In genomic region chr17:83218722-83219121, GRCm38 (mm10) we compare ENCODE assay signal across 9 mouse cellular contexts. TPM values are rescaled to one million over a fixed set of nuclear protein-coding genes. Genes with fewer than 3 reads are reported as not detected.
A peak's percentile ranks its signal among the peaks of the same experiment; 100 is the strongest.
DNase-seq lines count a peak whose midpoint lies in the region; ATAC-seq and TF ChIP-seq lines count a peak whose summit lies in the region.
"Had no signal": no experiment of that assay in that cellular context is flagged by ENCODE, and none has a peak within 500 bp of the region (broad histone marks: within the 10 kb centered on the region; RNA-seq: fewer than 3 reads in every experiment).

No protein-coding gene starts in this region.

- no peaks in the 10 kb centered on the region for H3K9me3 ChIP-seq in lung, embryonic 16.5 days (ENCODE audit: control insufficient read depth, low read length)
- no peaks in the 10 kb centered on the region for H3K9me3 ChIP-seq in lung, postnatal 0 days (ENCODE audit: low read length)
- no peaks in the 10 kb centered on the region for H3K9me3 ChIP-seq in limb, embryonic 13.5 days
- H3K9me3 ChIP-seq in stomach, embryonic 14.5 days (ENCODE audit: control insufficient read depth, low read depth, low read length), result no peaks in the 10 kb centered on the region

- peak overlapping the region; percentile 33 for H3K9ac ChIP-seq in lung, embryonic 16.5 days (ENCODE audit: low read length)
- H3K9ac ChIP-seq in lung, postnatal 0 days (replicated peaks; ENCODE audit: low read depth), result no peak overlapping the region
- peak overlapping the region; percentile 25; the same call in 1 of the 2 replicates for H3K9ac ChIP-seq in limb, embryonic 13.5 days
- H3K9ac ChIP-seq in stomach, embryonic 14.5 days (replicated peaks; ENCODE audit: low read depth, low read length), result peak overlapping the region; percentile 95

- no peak for TF ChIP-seq EP300 in lung, postnatal 0 days (IDR thresholded peaks at IDR 0.05)

- no peaks in the 10 kb centered on the region for H3K27me3 ChIP-seq in lung, embryonic 16.5 days (ENCODE audit: control insufficient read depth, insufficient read depth, low read depth, low read length)
- no peaks in the 10 kb centered on the region for H3K27me3 ChIP-seq in lung, postnatal 0 days (replicated peaks; ENCODE audit: insufficient read depth, low read length)
- peaks cover 92% of the 10 kb centered on the region for H3K27me3 ChIP-seq in limb, embryonic 13.5 days
- no peaks in the 10 kb centered on the region for H3K27me3 ChIP-seq in stomach, embryonic 14.5 days (ENCODE audit: control insufficient read depth, insufficient read depth, low read length)

- ATAC-seq in lung, embryonic 16.5 days (ENCODE audit: low read depth), result no peak
- ATAC-seq in lung, postnatal 0 days, result no peak
- ATAC-seq in limb, embryonic 13.5 days (ENCODE audit: low FRiP score, low read depth), result no peak
- ATAC-seq in stomach, embryonic 14.5 days (ENCODE audit: insufficient number of reproducible peaks, insufficient read depth, low FRiP score, low read depth), result no peak

- peak overlapping the region; percentile 24; the same call in 1 of the 2 replicates for H3K27ac ChIP-seq in lung, embryonic 16.5 days (ENCODE audit: low read length)
- H3K27ac ChIP-seq in lung, postnatal 0 days (ENCODE audit: low read length), result no peak overlapping the region
- H3K27ac ChIP-seq in limb, embryonic 13.5 days, result no peak overlapping the region
- peak overlapping the region; percentile 66; the same call in 1 of the 2 replicates for H3K27ac ChIP-seq in stomach, embryonic 14.5 days (ENCODE audit: low read length)

- peak overlapping the region; percentile 85 for H3K4me2 ChIP-seq in lung, embryonic 16.5 days (ENCODE audit: low read depth, low read length)
- no peak overlapping the region for H3K4me2 ChIP-seq in lung, postnatal 0 days (replicated peaks; ENCODE audit: low read depth, low read length)
- peak overlapping the region; percentile 86 for H3K4me2 ChIP-seq in limb, embryonic 13.5 days (replicated peaks)
- peak overlapping the region; percentile 57 for H3K4me2 ChIP-seq in stomach, embryonic 14.5 days (replicated peaks; ENCODE audit: low read depth, low read length)

- no peak overlapping the region for H3K4me3 ChIP-seq in lung, embryonic 16.5 days (ENCODE audit: low read length)
- H3K4me3 ChIP-seq in lung, postnatal 0 days (ENCODE audit: low read depth, low read length), result no peak overlapping the region
- peak overlapping the region; percentile 73 for H3K4me3 ChIP-seq in limb, embryonic 13.5 days
- peak overlapping the region; percentile 18 for H3K4me3 ChIP-seq in stomach, embryonic 14.5 days (ENCODE audit: low read depth, low read length)

- no peak for TF ChIP-seq CTCF in lung, postnatal 0 days (IDR thresholded peaks at IDR 0.05)

- 69% methylated on average over 6 of the region's 6 CpGs for WGBS in lung, embryonic 16.5 days
- 76% methylated on average over 6 of the region's 6 CpGs for WGBS in lung, postnatal 0 days
- WGBS in limb, embryonic 13.5 days, result 56% methylated on average over 6 of the region's 6 CpGs
- WGBS in stomach, embryonic 14.5 days, result 65% methylated on average over 6 of the region's 6 CpGs

- peaks cover 15% of the 10 kb centered on the region for H3K36me3 ChIP-seq in lung, embryonic 16.5 days (ENCODE audit: control insufficient read depth, insufficient read depth, low read length)
- H3K36me3 ChIP-seq in lung, postnatal 0 days (ENCODE audit: insufficient read depth, low read length), result no peaks in the 10 kb centered on the region
- H3K36me3 ChIP-seq in limb, embryonic 13.5 days, result peaks cover 22% of the 10 kb centered on the region
- peaks cover 22% of the 10 kb centered on the region for H3K36me3 ChIP-seq in stomach, embryonic 14.5 days (ENCODE audit: control insufficient read depth, insufficient read depth, low read length)

- peak; percentile 24 for DNase-seq in adrenal gland, postnatal 14 days
- no peak for DNase-seq in adrenal gland, postnatal 25 days
- DNase-seq in lung, postnatal 0 days (ENCODE audit: low spot score), result no peak
- DNase-seq in layer of hippocampus, adult 8-10 months (ENCODE audit: low spot score in 2 of 2), result no peak
- DNase-seq in ovary, postnatal 14 days (ENCODE audit: low spot score), result no peak
- DNase-seq: kidney, postnatal 36 days had no signal

- peaks cover 41% of the 10 kb centered on the region for H3K4me1 ChIP-seq in lung, embryonic 16.5 days (replicated peaks; ENCODE audit: control insufficient read depth, insufficient read depth, low read length)
- peaks cover 23% of the 10 kb centered on the region; the same call in 1 of the 2 replicates for H3K4me1 ChIP-seq in lung, postnatal 0 days (ENCODE audit: insufficient read depth, low read depth, low read length)
- peaks cover 79% of the 10 kb centered on the region for H3K4me1 ChIP-seq in limb, embryonic 13.5 days
- peaks cover 45% of the 10 kb centered on the region for H3K4me1 ChIP-seq in stomach, embryonic 14.5 days (ENCODE audit: control insufficient read depth, insufficient read depth, low read length)

RNA-seq across cellular contexts. Expression of gene Pkdcc, which starts 3.6 kb away (rescaled TPM):
- total RNA-seq in adrenal gland, postnatal 14 days (2021), result 72.7 and 84.2 TPM in 2 replicates
- total RNA-seq in adrenal gland, postnatal 25 days (2021), result 137 and 154 TPM in 2 replicates
- 9.2 and 10.3 TPM in 2 replicates for polyA plus RNA-seq in lung, embryonic 16.5 days (2015; fragmentation: Nextera tagmentation; extraction: Ambion mirVana)
- polyA plus RNA-seq in lung, postnatal 0 days (2015; fragmentation: Nextera tagmentation; extraction: Ambion mirVana), result 3.6 and 3.9 TPM in 2 replicates
- 12.9 and 15.8 TPM in 2 replicates for polyA plus RNA-seq in limb, embryonic 13.5 days (2015; fragmentation: Nextera tagmentation; extraction: Ambion mirVana)
- 28.4 and 28.9 TPM in 2 replicates for polyA plus RNA-seq in stomach, embryonic 14.5 days (2014; fragmentation: Nextera tagmentation; extraction: Ambion mirVana)
- 10 to 100 TPM; 14.9 to 18.8 (median 17.3) TPM for total RNA-seq in layer of hippocampus, adult 8-10 months (2022)

Comparison
In these comparisons a context has a peak if more than half of its experiments do, and no peak if none do; other contexts are left out.
1. H3K27ac ChIP-seq: peak in lung, embryonic 16.5 days (single experiment) and stomach, embryonic 14.5 days (single experiment); none in lung, postnatal 0 days (single experiment) and limb, embryonic 13.5 days (single experiment).
2. H3K4me3 ChIP-seq: peak in limb, embryonic 13.5 days (single experiment) and stomach, embryonic 14.5 days (single experiment); none in lung, embryonic 16.5 days (single experiment) and lung, postnatal 0 days (single experiment).